Mouse (Mus musculus): ENCODE data around the gene Sh3pxd2a. TPM values are rescaled to one million over a fixed set of nuclear protein-coding genes. Genes with fewer than 3 reads are reported as not detected.
A peak's percentile ranks its signal among the peaks of the same experiment; 100 is the strongest.

The Sh3pxd2a gene
- polyA plus RNA-seq, 1 experiment, result 47.6 TPM

GRCm38 (mm10) chr19:47471808-47472207 is 7.6 kb upstream of the Sh3pxd2a start:
- H3K4me3 ChIP-seq (ENCODE audit: low read depth, low read length), result no peak overlapping the region
- no peaks in the 10 kb centered on the region for H3K36me3 ChIP-seq (ENCODE audit: control insufficient read depth, insufficient read depth, low read length, poor library complexity, severe bottlenecking)
- H3K9ac ChIP-seq (ENCODE audit: low read depth, poor library complexity, severe bottlenecking), result no peak overlapping the region
- no peaks in the 10 kb centered on the region for H3K9me3 ChIP-seq (replicated peaks; ENCODE audit: control insufficient read depth, insufficient read depth, low read length, poor library complexity, severe bottlenecking)
- H3K4me1 ChIP-seq (ENCODE audit: control insufficient read depth, insufficient read depth, low read length), result no peaks in the 10 kb centered on the region
- TF ChIP-seq POLR2A (IDR thresholded peaks at IDR 0.05; ENCODE audit: insufficient read depth, low read length) (no peak), CTCF (IDR thresholded peaks at IDR 0.05; ENCODE audit: low read depth, low read length) (no peak)
- H3K27me3 ChIP-seq (ENCODE audit: control insufficient read depth, insufficient read depth, low read length, poor library complexity, severe bottlenecking), result no peaks in the 10 kb centered on the region; the same call in 1 of the 2 replicates
- H3K27ac ChIP-seq (ENCODE audit: insufficient read depth, low read length), result no peak overlapping the region

- H3K9me3 ChIP-seq (replicated peaks; ENCODE audit: control insufficient read depth, insufficient read depth, low read length, poor library complexity, severe bottlenecking), result no peaks in the 10 kb centered on the region
- no peak overlapping the region for H3K27ac ChIP-seq (ENCODE audit: insufficient read depth, low read length)
- H3K9ac ChIP-seq (ENCODE audit: low read depth, poor library complexity, severe bottlenecking), result no peak overlapping the region
- no peak overlapping the region for H3K4me3 ChIP-seq (ENCODE audit: low read depth, low read length)
- no peaks in the 10 kb centered on the region for H3K36me3 ChIP-seq (ENCODE audit: control insufficient read depth, insufficient read depth, low read length, poor library complexity, severe bottlenecking)
- H3K27me3 ChIP-seq (ENCODE audit: control insufficient read depth, insufficient read depth, low read length, poor library complexity, severe bottlenecking), result no peaks in the 10 kb centered on the region; the same call in 1 of the 2 replicates
- TF ChIP-seq EP300 (IDR thresholded peaks at IDR 0.05; ENCODE audit: insufficient read depth, low read depth, low read length), result no peak
- no peak for TF ChIP-seq CTCF (IDR thresholded peaks at IDR 0.05; ENCODE audit: low read depth, low read length)
- no peak for TF ChIP-seq POLR2A (IDR thresholded peaks at IDR 0.05; ENCODE audit: insufficient read depth, low read length)
- no peaks in the 10 kb centered on the region for H3K4me1 ChIP-seq (ENCODE audit: control insufficient read depth, insufficient read depth, low read length)
These were observed 4.5 kb upstream of the Sh3pxd2a start for GRCm38 (mm10) chr19:47468750-47469149.

- Histone ChIP-seq H3K27ac (ENCODE audit: insufficient read depth, low read length) (no peak overlapping the region), H3K4me3 (ENCODE audit: low read depth, low read length) (no peak overlapping the region), H3K4me1 (ENCODE audit: control insufficient read depth, insufficient read depth, low read length) (no peaks in the 10 kb centered on the region), H3K36me3 (ENCODE audit: control insufficient read depth, insufficient read depth, low read length, poor library complexity, severe bottlenecking) (no peaks in the 10 kb centered on the region), H3K9me3 (replicated peaks; ENCODE audit: control insufficient read depth, insufficient read depth, low read length, poor library complexity, severe bottlenecking) (no peaks in the 10 kb centered on the region), H3K27me3 (ENCODE audit: control insufficient read depth, insufficient read depth, low read length, poor library complexity, severe bottlenecking) (no peaks in the 10 kb centered on the region; the same call in 1 of the 2 replicates), H3K9ac (ENCODE audit: low read depth, poor library complexity, severe bottlenecking) (no peak overlapping the region)
- TF ChIP-seq EP300 (IDR thresholded peaks at IDR 0.05; ENCODE audit: insufficient read depth, low read depth, low read length) (no peak), POLR2A (IDR thresholded peaks at IDR 0.05; ENCODE audit: insufficient read depth, low read length) (no peak), CTCF (IDR thresholded peaks at IDR 0.05; ENCODE audit: low read depth, low read length) (no peak)
These were observed 2.6 kb upstream of the Sh3pxd2a start for GRCm38 (mm10) chr19:47466775-47467174.

GRCm38 (mm10) chr19:47465467-47465866 is 1.3 kb upstream of the Sh3pxd2a start:
- Histone ChIP-seq H3K4me3 (ENCODE audit: low read depth, low read length) (no peak overlapping the region), H3K27ac (ENCODE audit: insufficient read depth, low read length) (no peak overlapping the region), H3K36me3 (ENCODE audit: control insufficient read depth, insufficient read depth, low read length, poor library complexity, severe bottlenecking) (no peaks in the 10 kb centered on the region), H3K9ac (ENCODE audit: low read depth, poor library complexity, severe bottlenecking) (no peak overlapping the region), H3K27me3 (ENCODE audit: control insufficient read depth, insufficient read depth, low read length, poor library complexity, severe bottlenecking) (no peaks in the 10 kb centered on the region; the same call in 1 of the 2 replicates), H3K9me3 (replicated peaks; ENCODE audit: control insufficient read depth, insufficient read depth, low read length, poor library complexity, severe bottlenecking) (no peaks in the 10 kb centered on the region), H3K4me1 (ENCODE audit: control insufficient read depth, insufficient read depth, low read length) (no peaks in the 10 kb centered on the region)
- TF ChIP-seq CTCF (IDR thresholded peaks at IDR 0.05; ENCODE audit: low read depth, low read length) (peak; percentile 57), EP300 (IDR thresholded peaks at IDR 0.05; ENCODE audit: insufficient read depth, low read depth, low read length) (no peak), POLR2A (IDR thresholded peaks at IDR 0.05; ENCODE audit: insufficient read depth, low read length) (no peak)

GRCm38 (mm10) chr19:47463636-47464303 is 431 bp downstream of the Sh3pxd2a start:
- Histone ChIP-seq H3K36me3 (ENCODE audit: control insufficient read depth, insufficient read depth, low read length, poor library complexity, severe bottlenecking) (no peaks in the 10 kb centered on the region), H3K9ac (ENCODE audit: low read depth, poor library complexity, severe bottlenecking) (peak overlapping the region; percentile 64), H3K4me1 (ENCODE audit: control insufficient read depth, insufficient read depth, low read length) (no peaks in the 10 kb centered on the region), H3K27ac (ENCODE audit: insufficient read depth, low read length) (no peak overlapping the region), H3K9me3 (replicated peaks; ENCODE audit: control insufficient read depth, insufficient read depth, low read length, poor library complexity, severe bottlenecking) (no peaks in the 10 kb centered on the region), H3K4me3 (ENCODE audit: low read depth, low read length) (peak overlapping the region; percentile 82), H3K27me3 (ENCODE audit: control insufficient read depth, insufficient read depth, low read length, poor library complexity, severe bottlenecking) (no peaks in the 10 kb centered on the region)
- no peak for TF ChIP-seq EP300 (IDR thresholded peaks at IDR 0.05; ENCODE audit: insufficient read depth, low read depth, low read length)
- TF ChIP-seq CTCF (IDR thresholded peaks at IDR 0.05; ENCODE audit: low read depth, low read length), result peak; percentile 68
- no peak for TF ChIP-seq POLR2A (IDR thresholded peaks at IDR 0.05; ENCODE audit: insufficient read depth, low read length)

GRCm38 (mm10) chr19:47463206-47463605 is 995 bp downstream of the Sh3pxd2a start:
- Histone ChIP-seq H3K9ac (ENCODE audit: low read depth, poor library complexity, severe bottlenecking) (peak overlapping the region; percentile 64), H3K36me3 (ENCODE audit: control insufficient read depth, insufficient read depth, low read length, poor library complexity, severe bottlenecking) (no peaks in the 10 kb centered on the region), H3K4me3 (ENCODE audit: low read depth, low read length) (peak overlapping the region; percentile 82), H3K27me3 (ENCODE audit: control insufficient read depth, insufficient read depth, low read length, poor library complexity, severe bottlenecking) (no peaks in the 10 kb centered on the region), H3K9me3 (replicated peaks; ENCODE audit: control insufficient read depth, insufficient read depth, low read length, poor library complexity, severe bottlenecking) (no peaks in the 10 kb centered on the region), H3K4me1 (ENCODE audit: control insufficient read depth, insufficient read depth, low read length) (no peaks in the 10 kb centered on the region), H3K27ac (ENCODE audit: insufficient read depth, low read length) (no peak overlapping the region)
- TF ChIP-seq CTCF (IDR thresholded peaks at IDR 0.05; ENCODE audit: low read depth, low read length) (no peak), POLR2A (IDR thresholded peaks at IDR 0.05; ENCODE audit: insufficient read depth, low read length) (no peak), EP300 (IDR thresholded peaks at IDR 0.05; ENCODE audit: insufficient read depth, low read depth, low read length) (no peak)
